Mouse (Mus musculus): ENCODE data around the gene Dlx4.

Dlx4 gene

DNA sequence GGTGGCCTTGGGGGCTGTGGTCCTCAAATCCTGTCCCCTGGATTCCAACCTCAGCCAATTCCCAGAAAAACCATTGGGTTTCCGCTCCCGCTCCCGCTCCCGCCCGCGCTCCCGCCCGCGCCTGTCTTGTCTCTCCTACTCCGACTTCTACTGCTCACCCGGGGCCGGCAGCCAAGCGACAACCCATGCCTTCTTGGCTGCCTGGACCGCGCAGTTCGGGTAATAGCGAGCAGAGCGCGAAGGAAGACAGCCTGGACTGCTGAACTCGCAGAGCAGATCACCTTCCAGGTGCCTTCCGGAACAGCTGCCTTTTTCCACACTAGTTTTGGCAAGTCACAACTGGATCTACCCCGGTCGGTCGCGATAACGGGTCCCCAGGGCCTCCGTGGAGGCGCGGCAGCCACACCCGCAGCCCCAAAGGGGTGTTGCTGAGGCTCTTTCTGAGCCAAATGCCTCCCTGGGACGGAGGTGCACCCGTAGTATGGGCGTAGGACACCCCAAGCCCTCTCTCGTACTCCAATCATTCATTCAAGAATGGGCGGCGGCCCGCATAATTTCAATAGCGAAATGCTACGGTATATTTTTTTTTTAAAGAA lies 3.0 kb downstream of the Dlx4 start:
- in situ Hi-C loops (cut with MboI, MseI): no loop called here

DNA sequence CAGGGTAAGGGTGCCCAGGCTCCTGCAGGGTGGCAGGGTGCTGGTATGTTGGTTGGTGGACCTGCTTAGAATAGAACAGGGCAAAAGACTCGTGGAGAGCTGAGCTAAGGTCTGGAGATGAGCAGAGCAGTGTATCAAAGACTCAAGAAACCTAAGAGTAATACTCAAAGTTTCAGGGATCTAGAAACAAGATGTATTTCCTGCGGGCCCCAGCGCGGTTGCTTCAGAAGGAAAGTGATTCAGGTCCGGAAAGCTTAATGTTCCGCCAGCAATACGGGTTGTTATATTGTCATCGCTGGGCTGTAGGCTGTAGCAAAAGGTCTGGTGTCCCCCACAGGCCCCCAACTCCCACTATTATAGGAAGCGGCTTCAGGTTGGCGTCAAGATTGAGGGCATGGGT lies 3.8 kb downstream of the Dlx4 start:
- in situ Hi-C loops (cut with MboI, MseI): no loop called here

DNA sequence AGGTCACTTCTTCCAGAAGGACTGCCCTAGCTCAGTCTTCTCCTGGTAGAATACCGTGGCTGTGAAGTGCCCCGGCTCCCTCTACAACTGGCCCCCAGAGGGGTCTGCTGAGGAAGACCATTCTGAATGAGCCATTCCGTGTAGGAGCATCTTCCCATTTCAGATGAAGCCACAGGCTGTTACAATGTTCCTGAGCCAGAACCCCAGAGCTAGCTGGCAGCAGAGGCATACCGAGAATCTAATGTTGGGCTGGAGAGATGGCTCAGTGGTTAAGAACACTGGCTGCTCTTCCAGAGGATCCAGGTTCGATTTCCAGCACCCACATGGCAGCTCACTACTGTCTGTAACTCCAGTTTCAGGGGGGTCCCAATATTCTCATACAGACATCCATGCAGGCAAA lies 6.2 kb downstream of the Dlx4 start:
- in situ Hi-C loops (cut with MboI, MseI): loop anchor here in 1 of 2 experiments (5.0 kb wide), 1 partner anchor 392 kb away; no protein-coding TSS in a partner anchor

DNA sequence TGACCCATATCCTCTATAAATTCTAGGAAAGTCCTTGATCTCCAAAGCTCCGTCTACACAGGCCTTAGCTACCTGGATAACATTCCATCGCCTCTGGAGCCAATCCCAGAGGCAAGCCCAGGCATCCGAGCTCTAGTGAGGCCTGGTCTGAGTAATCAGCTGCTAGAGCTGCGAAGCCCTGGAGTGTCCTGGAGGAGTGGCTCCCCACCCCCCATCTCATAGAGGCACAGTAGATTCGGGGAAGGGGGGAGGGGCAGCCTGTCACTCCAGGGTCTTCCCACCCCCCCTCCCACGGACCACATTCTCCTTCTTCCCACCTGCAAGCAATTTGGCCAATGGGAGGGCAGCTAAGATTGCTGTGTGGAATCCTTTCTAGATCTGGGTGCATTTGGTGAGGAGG lies 8.8 kb downstream of the Dlx4 start:
- in situ Hi-C loops (cut with MboI, MseI): loop anchor here in 1 of 2 experiments (5.0 kb wide), 1 partner anchor 395 kb away; no protein-coding TSS in a partner anchor

DNA sequence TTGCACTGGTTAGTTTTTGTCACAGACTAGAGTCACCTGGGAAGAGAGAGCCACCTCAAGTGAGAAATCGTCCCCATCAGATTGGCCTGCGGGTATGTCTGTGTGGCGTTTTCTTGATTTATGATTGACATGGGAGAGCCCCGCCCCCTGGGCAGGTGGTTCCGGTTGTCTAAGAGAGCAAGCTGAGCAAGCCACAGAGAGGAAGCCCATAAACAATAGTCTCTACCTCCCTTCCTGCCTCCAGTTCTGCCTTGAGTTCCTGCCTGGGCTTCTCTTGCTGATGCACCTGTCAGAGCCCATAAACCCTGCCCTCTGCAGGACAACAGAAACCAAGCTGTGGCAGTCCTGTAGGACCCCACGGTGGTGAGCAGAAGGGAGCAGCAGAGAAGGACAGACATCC lies 12.7 kb downstream of the Dlx4 start:
- in situ Hi-C loops (cut with MboI, MseI): no loop called here

DNA sequence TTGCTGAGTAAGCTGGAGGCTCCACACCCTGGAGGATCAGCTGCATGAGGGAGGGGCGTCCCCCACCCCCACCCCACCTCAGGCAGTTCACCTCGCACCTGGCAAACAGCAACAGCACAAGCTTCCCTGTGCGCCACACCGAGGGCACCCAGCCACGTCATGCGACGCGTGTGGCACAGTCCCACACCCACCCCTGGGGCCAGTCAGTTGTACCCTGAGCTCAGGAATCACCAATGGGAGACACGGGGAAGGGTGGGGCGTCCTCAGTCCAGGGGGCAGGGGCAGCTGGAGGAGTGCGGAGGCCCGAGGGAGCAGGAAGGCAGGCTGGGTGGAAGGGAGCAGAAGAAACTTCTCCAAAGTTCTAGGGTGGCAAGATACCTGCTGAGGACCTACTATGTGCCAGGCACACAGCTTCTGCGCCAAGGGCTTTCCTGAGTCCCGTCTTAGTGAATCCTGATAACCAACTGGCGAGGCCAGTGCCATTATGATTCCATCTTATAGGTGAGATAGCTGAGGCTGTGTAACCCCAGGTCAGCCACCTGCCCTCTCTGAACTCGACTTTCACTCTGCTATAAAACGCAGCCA lies 15.3 kb downstream of the Dlx4 start:
- in situ Hi-C loops (cut with MboI, MseI): no loop called here

DNA sequence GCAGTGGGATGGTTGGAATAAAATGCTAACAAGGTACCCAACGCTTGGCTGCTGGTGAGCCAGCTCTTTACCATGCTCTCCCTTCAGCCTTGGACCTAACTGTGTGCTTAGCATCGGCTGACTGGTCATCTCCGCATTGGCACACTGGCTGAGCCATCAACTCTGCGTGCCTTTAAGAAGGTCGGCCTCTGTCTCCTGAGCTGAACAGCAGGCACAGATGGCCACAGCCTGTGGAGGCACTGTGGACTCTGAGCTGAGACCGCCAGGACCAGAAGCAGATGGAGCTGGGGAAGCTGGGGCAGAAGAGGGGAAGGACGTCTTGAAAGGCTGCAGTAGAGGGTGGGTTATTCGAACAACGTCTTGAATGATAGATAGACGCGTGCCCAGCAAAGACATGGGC lies 17.7 kb downstream of the Dlx4 start:
- in situ Hi-C loops (cut with MboI, MseI): no loop called here

DNA sequence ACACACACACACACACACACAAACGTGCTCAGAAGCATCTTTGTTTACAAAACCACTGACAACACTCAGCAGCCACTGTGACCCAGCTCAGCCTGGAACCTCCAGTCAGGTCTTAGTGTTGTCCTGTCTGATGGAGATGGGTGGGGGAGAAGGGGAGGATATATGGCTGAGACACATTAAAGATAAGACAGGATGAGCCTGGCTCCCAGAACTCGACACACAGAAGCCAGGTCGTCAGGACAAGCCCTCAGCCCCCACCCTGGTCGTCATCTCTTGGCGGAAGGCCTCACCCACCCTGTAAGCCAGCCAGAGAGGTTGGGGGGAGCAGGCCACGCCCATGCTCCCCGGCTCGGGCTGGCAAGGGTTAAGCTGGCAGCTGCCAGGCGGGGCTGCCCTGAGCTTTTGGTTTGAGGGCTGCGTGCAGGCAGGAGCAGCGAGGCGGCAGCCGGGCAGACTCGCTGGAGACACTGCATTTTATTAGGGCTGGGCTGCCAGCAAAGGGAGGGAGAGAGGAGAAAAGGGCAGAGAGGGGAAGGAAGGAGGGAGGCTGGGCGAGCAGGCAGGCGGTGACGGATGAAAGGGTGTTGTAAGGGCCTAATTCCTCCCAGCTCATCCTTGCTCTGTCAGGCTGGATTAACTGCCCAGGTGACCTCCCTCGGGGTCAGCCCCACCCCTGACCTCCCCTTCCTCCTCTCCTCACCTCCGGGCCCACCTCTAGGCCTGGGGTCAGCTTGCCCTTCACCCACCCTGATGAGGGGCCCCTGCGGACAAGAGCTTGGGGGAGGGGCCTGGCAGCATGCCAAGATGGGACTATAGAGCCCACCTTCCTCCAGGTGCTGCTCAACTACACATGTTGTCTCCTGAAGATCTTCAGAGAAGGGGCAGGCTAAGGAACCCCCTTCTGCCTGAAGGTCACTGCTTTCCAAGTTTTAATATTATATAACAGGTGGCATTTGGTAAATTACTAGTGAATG lies 19.5 kb downstream of the Dlx4 start:
- in situ Hi-C loops (cut with MboI, MseI): no loop called here

DNA sequence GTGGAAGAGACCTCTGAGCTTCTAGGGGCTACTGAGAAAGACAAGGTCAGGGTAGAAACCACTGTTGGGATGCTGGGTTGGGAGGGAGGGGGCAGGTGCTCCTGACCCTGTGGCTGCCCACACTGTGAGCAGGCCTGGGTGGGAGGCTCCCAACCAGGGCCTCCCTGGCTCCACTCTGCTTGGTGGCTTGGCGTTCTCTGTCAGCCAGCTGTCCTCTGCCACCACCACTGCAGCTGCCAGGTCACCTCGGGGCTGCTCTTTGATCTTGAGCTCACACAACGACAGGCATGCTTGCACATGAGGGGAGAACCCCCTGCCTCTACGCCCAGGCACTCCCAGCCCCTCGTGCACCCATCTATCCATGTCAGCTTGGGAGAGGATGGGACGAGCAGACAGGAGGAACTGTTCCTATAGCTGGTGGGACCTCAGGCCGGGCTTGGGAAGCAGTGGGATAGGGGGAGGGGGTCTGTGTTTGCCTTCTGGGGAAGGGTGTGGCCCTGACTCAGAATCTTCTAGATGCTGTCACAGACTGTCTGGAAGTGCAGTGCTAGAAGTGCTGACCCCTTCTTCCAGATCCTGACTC lies 20.6 kb downstream of the Dlx4 start:
- in situ Hi-C loops (cut with MboI, MseI): no loop called here

DNA sequence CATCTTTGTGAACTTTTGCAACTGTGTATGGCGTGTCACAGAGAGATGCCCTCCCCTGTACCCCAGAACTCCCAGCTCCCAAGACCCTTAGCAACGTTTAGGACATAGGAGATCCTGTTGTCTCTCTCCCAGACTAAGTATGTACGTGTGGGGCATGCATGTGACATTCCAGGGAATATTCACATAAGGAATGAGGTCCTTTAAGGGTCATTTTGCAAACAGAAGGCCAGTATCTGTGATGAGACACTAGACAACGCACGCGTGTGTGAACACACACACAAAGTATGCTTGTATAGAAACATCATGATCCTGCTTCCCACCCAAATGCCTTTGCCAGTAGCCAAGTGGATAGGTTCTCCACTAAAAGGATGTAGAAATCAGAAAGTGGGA lies 24.0 kb downstream of the Dlx4 start:
- in situ Hi-C loops (cut with MboI, MseI): loop anchor here (5.0 kb wide), 3 partner anchors 110 to 410 kb away; no protein-coding TSS in a partner anchor

DNA sequence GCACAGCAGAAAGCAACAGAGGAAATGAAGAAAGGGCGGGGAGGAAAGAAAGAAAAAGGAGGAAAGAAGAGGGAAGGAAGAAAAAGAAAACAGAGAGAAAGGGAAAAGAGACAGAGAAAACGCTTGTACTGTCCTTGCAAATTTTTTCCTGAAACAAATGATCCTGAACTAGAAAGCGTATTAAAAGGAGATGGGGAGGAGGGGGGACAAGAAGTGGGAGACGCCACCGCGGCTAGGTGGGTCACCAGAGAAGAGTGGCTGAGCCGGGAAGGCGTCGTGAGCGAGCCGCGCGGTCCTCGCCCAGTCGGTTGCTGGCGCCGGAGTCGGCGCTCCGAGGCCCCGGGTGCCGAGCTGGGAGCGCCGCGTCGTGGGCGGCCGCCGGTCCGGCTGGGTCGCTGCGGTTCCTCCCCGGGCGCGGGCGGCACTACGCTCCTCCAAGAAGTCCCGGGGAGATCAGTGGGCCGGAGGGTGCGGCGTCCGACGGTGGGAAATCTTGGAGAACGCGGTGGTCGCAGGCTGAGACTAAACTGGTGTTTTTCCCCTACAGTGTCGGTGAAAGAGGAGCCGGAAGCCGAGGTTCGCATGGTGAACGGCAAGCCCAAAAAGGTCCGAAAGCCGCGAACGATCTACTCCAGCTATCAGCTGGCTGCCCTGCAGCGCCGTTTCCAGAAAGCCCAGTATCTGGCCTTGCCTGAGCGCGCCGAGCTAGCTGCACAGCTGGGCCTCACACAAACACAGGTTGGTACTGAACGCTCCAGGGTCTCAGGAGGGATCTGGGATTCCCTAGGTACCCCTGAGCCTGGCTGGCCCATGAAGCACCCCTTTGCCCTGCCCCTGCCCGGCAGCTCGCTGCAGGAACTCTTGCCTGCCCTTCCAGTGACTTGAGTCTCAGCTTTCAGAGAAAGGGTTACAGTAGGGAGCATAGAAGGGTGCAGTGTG lies 24.6 kb downstream of the Dlx4 start:
- in situ Hi-C loops (cut with MboI, MseI): loop anchor here (5.0 kb wide), 3 partner anchors 111 to 411 kb away; no protein-coding TSS in a partner anchor

DNA sequence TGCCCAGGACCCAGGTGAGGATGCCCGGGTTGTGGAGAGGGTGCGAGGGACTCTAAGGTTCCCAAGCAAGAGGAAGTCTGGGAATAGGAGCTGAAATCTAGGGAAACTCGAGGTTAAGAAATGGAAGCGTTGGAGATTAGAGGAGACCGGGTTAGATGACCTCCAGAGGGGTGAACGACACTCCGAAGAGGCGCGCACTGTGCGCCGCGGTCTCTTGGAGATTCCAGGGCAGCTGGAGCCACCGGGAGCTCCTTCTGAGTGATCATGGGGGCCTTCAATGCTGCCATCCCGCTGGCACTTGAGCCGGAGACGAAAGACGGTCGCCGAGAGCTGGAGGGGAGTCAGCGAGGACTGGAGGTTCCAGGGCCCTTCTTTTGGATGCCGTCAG lies 25.4 kb downstream of the Dlx4 start:
- in situ Hi-C loops (cut with MboI, MseI): loop anchor here (5.0 kb wide), 3 partner anchors 112 to 412 kb away; no protein-coding TSS in a partner anchor

DNA sequence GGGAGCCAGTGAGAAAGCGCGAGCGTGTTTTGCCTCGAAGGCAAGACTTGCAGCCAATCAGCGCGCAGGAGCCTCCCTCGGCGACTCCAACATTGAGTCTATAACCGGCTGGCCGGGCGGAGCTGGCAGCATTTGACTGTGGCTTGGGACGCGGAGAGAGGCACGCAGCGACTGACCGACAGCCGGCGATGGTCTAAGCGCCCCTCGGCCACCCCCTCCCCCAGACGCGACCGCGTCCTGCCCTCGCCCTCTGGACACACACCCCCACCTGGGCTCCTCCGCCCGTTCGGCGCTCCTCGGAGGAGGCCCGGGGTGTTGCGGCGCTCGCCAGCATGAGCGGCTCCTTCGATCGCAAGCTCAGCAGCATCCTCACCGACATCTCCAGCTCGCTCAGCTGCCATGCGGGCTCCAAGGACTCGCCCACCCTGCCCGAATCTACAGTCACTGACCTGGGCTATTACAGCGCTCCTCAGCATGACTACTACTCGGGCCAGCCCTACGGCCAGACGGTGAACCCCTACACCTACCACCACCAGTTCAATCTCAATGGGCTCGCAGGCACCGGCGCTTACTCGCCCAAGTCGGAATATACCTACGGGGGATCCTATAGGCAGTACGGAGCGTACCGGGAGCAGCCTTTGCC lies 26.0 kb downstream of the Dlx4 start, which contains the start of gene Dlx3:
Dlx3 (plus strand) TSS at position 130 of the 643 bp plus-strand sequence.
- in situ Hi-C loops (cut with MboI, MseI): loop anchor here (5.0 kb wide), 3 partner anchors 112 to 412 kb away; no protein-coding TSS in a partner anchor

DNA sequence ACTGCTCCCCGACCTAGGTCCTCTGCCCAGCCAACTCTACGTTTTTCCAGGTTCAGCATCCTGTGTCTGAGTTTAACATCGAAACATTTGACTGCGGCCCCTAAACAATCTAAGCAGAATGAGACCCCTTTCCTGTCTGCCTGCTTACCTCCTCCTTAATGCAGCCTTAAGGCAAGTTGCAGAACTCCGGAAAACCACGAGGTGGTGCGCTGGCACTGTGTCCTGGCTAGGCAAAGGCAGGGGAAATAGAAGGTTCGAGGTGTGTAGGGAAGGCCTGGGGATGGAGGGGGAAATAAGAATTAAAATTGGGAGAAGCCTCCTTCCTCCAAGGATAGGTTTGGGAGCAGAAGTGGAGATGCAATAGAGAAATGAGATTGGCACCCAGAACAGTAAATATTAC lies 27.6 kb downstream of the Dlx4 start:
- in situ Hi-C loops (cut with MboI, MseI): no loop called here

DNA sequence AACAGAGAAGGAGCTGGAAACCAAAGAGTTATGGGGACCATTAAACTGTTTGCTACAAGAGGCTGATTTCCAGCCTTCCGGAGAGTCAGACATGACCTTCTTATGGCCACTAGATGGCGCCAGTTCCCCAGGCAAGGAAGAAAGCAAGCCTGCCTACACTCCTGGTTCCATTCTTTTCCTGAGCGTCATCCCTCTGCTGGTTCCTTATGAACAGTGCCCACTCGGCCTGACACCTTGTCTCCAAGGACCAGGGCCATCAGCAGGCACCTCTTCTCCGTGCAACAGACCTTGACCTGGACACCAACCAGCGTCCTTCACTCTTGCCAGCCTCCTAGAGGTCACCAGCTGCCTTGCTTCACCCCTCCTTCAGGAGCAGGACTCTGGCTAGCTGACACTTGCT lies 29.0 kb downstream of the Dlx4 start:
- in situ Hi-C loops (cut with MboI, MseI): no loop called here

DNA sequence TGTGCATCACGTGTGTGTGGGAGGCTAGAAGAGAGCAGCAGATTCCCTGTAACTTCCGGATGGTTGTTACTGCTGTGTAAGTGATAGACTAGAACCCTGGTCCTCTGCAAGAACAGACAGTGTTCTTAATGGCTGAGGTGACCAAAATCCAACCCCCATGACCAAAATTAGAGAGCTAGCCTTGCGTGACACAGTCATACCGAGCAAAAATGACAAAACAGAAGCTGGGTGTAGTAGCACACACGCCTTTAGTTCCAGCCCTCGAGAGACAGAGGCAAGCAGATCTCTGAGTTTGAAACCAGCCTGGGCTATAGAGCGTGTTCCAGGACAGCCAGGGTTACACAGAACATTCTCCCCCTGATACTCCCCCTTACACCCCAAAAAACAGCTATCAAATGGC lies 36.0 kb downstream of the Dlx4 start:
- in situ Hi-C loops (cut with MboI, MseI): no loop called here

DNA sequence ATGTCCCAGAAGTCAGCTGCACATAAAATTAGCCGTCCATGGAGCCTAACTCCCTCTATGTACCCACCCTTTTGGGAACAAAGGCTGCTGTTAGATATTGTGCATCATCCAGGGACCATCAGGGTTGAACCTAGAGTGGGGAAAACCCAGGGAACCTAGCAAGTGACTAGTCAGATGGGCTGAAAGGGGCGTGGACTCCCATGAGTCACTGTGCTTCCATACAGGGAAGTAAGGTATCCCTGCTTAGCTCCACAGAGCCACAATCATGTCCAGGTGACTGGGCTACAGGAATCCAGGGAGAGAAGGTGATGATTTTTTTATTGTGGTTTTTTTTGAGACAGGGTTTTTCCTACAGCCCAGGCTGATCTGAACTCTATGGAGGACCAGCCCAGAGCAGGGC lies 37.1 kb downstream of the Dlx4 start:
- in situ Hi-C loops (cut with MboI, MseI): loop anchor here (5.0 kb wide), 1 partner anchor 37 kb away; no protein-coding TSS in a partner anchor

DNA sequence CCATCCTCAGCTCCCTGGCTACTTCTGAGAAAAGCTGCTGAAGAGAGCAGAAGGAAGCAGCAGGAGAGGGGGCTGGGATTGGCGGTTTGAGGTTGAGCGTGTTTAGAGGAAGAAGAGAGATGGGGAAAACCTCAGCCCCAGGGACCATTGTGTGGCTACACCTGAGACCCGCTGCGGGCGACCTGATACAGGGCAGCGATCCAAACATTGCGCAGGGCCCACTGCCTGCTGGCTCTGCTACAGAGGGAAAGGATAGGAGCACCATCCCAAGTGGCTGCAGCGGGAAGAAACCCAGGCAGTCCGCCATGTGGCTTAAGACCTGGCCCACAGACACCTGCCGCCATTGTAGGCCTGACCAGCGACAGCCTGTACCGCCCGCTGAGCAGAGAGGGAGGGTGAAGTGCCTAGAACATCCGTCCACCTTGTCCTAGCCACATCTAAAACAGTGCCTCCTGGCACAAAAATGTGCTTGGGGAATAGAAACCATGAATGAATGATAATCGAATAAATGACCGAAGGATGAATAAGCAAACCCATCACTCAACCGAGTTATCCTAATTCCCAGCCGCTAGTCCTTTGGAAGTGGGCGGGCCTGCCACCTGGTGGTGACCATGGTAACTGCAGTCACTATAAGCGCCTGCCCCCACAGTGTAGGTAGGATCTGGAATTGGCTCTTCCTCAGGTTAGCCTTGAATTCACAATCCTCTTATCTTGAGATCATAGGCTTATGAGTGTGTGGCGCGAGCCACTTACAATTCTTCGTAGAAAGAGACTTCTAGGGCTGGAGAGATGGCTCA lies 39.4 kb downstream of the Dlx4 start:
- in situ Hi-C loops (cut with MboI, MseI): loop anchor here (5.0 kb wide), 1 partner anchor 34 kb away; no protein-coding TSS in a partner anchor

DNA sequence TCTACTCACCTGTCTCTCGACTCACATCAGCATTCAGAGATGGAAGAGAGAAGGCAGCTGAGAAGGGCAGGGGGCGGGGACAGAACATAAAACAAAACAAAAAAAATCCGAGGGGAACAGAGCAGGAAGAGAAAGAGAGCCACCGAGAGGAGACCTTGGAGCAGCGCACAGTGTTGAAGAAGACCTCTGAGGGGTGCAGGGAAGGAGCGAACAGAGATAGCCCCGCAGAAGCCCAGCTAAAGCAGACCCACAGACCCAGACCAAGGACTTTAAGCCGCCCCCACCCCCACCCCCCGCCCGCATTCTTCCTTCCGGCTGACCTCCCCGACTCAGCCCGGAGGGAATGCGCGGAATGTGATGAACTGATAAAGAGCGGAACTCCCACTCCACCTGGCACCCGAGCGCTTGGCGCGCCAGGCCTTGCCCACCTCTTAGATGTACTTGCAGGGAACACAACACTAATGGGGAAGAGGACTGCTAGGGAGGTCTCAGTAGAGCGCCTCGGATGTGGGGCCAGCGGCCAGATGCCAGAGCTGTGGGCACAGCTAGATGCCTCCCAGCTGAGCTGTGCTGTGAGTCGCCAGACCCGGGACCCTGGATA lies 40.7 kb downstream of the Dlx4 start:
- in situ Hi-C loops (cut with MboI, MseI): loop anchor here (5.0 kb wide), 1 partner anchor 33 kb away; no protein-coding TSS in a partner anchor

All from T-helper 17 cell (primary cell).